Mouse (Mus musculus) liver, postnatal 0 days (tissue): ENCODE results near the gene Itsn1.

Experiments
- CTCF ChIP-seq: sonication (generic); IDR thresholded peaks from 2 replicates; pipeline ENCODE4 v1.5.1; 2016; ENCODE audit warnings: antibody characterized with exemption, low read depth
- EP300 ChIP-seq: IDR thresholded peaks from 2 replicates; pipeline ENCODE4 v1.6.1; 2016; ENCODE audit warnings: antibody characterized with exemption, low read depth, mild to moderate bottlenecking

GRCm38 (mm10) chr16:91871188-91871587 is 142.1 kb downstream of the Itsn1 start:
- TF ChIP-seq CTCF (no peak), EP300 (no peak)
